Mouse (Mus musculus) layer of hippocampus, postnatal 36 days (tissue): Measurements from ENCODE around the gene Ctnna2. TPM values are rescaled to one million over a fixed set of nuclear protein-coding genes. Genes with fewer than 3 reads are reported as not detected.

ENCODE experiments used
- DNase-seq, 2 experiments: peaks; one replicate each; pipeline ENCODE4 v3.0.0; 2022
- total RNA-seq, 2 experiments: library from RNA; stranded (reverse); gene quantifications; 2 replicates each; pipeline ENCODE4 v1.2.3; 2021

Ctnna2 gene
- total RNA-seq, 2 experiments from 2014 or later, result 90.4 to 91.9 TPM

DNA sequence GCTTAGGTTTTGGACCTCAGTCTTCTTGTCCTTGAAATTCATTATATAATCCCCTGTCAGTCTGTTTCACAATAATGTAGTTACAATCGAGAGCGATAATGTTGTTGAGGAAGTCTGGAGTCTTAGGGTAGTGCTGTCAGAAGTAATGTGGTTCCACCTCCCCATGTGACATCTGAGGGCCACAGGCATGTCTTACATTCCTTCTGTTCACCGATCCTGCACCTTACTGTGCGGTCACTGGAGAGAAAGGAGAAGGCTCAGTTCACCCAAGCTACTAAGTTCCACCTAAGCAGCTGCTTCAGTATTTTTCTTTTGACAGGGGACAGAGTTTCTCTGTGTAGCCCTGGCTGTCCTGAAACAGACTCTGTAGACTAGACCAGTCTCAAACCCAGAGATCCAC, 723.2 kb downstream of the Ctnna2 start:
- DNase-seq, result no peak

DNA sequence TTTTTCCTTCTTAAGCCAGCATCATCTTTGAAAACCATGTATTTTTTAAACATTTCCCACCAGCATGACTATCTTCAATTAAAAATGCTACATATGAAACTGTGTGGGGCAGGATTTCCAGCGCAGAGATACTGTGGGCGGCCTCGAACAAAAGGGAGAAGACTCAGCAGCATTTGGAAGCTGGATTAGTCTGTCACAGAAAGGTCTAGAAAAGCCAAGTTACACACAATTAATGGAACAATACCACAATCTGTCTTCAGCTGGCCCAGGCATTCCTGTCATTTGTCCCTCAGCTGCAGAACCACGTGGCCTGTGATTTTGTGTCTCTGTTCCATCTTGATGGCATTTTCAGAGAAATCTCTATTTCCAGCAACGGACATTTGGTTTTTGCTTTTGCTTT, 726.0 kb downstream of the Ctnna2 start:
- DNase-seq, result peak in 1 of 2 experiments; percentile 41

DNA sequence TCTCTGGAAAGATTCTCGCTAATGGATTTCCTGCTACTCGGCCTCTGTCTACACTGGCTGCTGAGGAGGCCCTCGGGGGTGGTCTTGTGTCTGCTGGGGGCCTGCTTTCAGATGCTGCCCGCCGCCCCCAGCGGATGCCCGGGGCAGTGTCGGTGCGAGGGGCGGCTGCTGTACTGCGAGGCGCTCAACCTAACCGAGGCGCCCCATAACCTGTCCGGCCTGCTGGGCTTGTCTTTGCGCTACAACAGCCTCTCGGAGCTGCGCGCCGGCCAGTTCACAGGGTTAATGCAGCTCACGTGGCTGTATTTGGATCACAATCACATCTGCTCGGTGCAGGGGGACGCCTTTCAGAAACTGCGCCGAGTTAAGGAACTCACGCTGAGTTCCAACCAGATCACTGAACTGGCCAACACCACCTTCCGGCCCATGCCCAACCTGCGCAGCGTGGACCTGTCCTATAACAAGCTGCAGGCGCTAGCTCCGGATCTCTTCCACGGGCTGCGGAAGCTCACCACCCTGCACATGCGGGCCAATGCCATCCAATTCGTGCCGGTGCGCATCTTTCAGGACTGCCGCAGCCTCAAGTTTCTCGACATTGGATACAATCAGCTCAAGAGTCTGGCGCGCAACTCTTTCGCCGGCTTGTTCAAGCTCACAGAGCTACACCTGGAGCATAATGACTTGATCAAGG, 735.8 kb downstream of the Ctnna2 start:
- DNase-seq, result peak; percentile 53 to 61

DNA sequence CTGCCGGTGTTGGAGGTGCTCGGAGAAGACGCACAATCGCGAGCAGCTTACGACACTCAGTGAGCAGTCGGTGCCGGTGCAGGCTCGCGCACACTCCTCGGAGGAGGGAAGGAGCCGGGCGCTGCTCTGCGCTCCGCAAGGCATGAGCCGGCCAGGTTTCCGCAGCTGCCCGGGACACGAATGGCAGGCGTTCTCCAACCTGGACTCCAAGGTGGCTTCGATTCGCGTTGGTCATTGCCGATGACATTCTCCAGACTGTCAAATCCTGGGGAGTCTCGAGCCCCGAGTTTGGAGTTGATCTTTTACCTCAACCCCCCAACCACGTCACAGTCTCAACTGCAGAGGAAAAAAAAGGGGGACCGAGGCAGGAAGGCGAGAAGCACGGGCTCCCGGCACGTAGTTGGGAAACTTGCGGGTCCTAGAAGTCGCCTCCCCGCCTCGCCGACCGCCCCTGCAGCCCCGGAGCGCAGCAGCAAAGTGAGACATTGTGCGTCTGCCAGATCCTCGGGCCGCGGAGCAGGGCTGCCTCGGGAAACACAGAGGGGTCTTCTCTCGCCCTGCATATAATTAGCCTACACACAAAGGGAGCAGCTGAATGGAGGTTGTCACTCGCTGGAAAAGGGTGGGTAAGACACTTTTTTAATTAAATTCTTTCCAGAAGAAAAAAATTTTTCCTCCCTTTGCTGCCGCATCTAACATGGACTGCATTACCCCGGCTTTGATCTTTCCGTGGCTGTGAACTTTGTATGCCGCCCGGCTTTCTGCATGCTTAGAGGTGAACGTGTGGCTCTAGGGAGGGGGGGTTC, 736.7 kb downstream of the Ctnna2 start, which contains the start of gene Lrrtm1:
Gene Lrrtm1, plus strand, starts transcription at position 89 of the 806 bp plus-strand sequence.
- DNase-seq, result peak; percentile 81

DNA sequence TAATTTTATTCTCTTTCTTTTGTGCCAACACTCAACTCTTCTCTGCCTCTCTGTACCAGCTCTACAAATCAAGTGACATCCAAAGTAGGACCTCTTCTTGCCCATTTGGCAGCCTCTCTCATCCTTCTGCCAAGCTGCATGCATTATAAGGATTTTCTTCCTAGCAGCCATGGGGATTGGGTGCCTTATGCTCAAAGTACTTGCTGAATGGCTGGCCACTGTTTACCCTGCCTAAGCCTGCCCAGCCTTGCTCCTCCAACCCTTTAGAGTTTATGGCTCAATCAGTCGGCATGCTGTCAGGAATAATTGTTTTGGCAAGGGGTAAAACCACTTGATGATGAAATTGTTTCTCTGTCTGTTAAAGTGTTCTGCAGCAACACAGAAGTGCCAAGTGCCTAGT, 739.1 kb downstream of the Ctnna2 start:
- no peak for DNase-seq

DNA sequence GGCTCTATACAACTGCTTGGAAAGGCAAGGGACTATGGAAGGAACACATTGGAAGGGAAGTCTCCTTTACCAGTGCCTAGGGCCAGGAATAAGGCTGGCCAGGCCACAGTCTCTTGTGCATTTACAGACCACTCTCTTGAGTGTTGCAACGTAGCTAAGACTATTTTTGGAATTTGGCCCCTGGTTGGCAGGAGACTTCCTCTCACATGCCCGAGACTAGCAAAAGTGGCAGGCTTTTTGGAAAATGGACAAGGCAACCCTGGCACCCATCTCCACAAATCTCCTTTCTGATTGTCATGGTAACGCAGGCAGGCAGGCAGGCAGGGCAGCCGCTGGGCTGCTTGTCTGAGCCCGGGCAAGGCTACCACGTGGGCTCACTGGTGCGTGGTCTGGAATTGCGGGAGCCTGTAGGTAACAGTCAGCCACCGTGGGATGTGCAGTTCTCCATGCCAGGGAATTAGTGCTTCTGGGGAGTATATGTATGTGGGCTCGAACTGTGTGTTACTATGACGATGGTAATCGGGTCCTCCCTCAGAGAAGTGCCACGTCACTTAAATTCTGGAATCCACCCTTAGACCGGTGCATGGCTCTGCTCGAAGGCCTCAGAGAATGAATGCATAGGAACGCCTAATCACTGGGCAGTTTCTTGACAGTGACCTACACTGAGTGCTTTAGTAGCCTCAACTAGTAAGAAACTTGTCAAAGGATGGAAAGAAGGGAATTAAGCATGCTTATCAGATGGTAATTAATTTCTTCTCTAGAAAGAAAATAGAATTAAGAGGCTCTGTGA, 756.5 kb downstream of the Ctnna2 start:
- DNase-seq, result peak; percentile 65 to 69

DNA sequence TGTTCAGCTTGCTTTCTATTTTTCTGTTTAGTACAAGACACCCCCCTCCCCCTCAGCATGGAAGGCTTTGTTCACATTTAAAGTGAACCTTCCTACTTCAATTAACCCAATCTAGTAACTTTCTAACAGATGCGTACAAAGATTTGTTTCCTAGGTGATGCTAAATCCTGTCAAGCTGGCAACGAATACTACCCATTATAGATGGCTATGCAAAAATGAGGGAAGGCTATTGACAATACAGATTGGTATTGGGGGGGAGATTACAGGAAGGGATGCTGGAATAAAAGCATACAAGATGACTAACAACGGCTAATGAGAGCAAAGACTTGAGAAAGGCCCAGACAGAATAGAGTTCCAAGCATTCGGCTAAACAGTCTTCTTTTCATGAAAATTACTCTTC, 758.7 kb downstream of the Ctnna2 start:
- no peak for DNase-seq

DNA sequence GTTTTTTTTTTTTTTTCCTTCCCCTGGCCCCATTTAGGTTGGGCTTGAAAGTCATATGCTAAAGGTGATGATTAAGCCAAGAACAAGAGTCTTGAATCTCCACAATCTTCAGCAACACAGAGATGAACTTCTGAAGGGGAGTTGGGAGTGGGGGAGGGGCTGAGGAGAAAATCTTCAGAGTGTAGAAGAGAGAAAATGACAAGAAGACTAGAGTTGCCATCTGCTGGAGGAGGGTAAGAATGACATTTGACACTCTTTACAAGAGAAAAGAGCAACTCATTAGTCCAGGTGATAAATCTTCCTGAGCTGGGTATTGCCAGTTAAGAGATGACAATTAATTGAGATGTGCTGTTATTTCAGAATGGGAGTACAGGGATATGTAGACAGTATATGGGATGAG, 760.6 kb downstream of the Ctnna2 start:
- DNase-seq, result no peak

DNA sequence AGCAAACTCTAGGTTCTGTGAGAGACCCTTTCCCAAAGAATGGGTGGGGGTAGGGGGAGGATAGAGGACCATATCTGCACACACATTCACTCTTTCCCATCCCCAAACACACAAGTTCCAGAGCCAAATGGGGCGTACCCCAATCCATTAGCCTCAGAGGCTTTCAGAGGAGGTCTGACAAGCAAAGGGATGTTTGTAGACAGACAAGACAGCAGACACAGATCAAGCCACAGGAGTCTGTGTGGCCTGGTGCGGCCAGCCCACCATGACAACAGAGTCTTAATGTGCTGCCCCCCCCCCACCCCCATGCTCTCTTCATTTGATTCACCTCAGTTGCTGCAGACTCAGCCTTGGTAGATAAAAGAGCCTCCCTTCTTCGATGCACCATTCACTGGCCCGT, 764.2 kb downstream of the Ctnna2 start:
- DNase-seq, result no peak

DNA sequence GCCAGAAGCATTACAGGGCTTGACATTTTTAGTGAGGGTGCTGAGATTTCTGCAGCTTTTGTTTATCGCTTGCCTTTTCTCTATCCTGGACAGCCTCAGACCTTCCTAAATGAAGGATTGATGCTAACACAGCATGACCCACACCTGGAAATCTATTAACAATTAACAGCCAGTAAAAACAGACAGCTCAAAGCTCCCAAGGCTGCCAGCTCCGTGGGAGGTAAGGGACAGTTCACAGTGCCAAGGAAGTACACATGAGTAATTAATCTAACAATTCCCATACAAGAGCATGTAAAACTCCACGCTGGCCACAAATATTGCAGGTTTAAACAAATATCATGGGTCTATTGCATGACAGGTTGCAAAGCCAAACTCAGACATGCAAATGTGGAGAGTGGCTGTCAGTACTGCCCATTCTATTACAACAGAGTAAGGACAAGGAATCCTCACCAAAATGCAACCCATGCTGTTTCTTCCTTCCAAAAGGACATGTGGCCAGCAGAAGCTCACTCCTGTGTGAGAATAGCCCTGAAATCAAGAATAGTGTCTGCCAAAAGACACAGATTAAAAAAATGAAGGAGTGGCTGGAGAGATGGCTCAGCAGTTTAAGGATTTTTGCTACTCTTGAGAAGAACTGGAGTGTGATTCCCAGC, 765.6 kb downstream of the Ctnna2 start:
- no peak for DNase-seq

DNA sequence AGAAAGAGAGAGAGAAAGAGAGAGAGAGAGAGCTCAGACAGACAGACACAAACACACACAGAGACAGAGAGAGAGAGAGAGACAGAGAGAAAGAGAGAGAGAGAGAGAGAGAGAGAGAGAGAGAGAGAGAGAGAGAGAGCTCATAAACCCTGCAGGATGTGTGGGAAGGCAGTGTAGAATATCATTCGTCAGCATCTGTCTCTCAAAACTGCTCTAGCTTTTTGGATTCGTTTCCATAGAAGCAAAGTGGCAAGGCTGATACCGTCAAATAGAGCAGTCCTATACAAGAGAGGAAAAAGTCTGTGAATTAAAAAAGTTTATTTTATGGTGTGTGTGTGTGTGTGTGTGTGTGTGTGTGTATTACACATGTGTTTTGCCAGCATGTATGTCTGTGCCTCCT, 769.6 kb downstream of the Ctnna2 start:
- DNase-seq, result no peak

DNA sequence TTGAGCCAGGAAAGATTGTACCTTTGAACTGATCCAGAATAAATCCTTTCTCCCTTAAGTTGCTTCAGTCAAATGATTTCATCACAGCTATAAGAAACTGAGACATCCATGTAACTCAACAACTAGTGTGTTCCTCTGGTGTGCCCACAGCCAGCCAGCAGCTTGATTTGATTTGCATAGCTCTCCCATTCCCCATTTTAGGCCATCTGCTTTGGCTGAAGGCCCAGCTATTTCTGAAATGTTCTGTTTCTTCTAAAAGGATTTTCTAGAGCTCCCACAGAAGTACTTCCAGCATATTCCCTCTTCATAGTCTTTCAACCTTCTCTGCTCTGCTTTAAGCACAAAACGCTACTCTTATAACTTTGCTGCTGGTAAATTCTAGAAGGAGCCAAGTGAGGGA, 770.3 kb downstream of the Ctnna2 start:
- DNase-seq, result peak; percentile 50 to 53

DNA sequence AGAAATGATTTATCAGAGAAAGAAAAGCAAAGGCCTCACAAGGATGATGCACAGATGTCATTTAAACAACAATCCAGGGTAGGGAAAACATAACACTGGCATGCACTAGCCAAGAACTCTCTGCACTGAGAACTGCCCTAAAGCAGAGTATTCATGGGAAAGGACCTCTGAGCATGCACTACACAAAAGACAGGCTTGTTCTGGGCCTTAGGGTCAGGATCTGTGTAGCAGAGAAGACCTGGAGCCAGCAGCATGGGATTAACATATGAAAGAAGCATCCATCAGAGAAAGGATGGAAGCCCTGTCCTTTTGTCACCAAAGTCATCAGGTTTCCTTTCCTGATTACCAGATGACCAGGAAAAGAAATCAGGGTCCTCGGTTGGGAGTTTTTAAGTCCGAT, 780.1 kb downstream of the Ctnna2 start:
- no peak for DNase-seq

DNA sequence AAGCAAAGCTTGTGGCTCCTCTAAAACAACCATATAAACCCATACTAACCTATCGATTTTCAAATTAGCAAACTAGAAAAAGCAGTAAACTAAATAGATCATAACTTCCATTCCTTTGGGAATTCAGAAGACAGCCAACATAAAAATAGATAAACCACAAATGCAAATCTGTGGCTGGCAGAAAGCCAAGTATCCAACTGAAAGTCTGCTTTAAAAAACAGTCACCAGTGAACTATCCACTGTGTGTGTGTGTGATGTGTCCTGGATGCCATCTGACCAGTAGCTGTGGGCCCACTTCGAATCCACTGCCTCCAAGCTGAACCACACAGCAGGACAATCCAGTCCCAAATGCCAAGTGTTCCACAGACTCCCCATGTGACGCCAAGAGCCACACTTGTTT, 782.8 kb downstream of the Ctnna2 start:
- DNase-seq, result no peak

DNA sequence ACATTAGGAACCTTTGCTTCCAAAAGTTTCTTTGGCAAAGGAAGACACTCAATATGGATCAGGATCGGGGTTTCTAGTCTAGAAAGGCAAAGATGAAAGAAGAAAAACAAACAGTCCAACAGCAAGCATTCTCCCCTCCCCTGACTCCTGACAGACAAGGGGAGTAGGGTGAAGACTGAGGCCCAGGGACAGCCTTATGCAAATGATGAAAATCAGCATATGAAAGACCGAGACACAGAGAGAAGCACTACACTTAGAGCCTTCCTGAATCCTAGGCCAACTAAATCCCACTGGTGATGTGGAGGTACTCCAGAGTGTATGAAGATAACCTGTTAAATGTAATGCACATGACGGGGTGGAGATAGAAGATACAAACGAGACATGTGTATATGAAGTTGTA, 787.9 kb downstream of the Ctnna2 start:
- no peak for DNase-seq

DNA sequence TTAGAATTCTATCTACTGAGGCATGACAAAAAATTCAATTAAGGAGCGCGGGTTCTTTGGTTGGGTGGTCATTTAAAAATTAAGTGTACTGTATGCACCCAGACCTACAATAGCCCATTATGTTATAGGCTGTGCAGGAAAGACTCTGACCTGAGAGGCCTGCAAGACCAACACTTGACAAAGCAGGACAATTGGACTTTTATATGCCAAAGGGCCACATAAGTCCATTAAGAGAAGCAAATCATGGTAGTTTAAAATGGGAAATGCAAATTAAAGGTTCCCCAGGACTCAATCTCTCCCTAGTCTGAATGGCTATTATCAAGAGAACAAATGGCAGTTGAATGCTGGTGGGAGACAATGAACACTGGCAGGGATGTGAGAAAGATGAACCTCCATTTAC, 790.9 kb downstream of the Ctnna2 start:
- DNase-seq, result no peak

DNA sequence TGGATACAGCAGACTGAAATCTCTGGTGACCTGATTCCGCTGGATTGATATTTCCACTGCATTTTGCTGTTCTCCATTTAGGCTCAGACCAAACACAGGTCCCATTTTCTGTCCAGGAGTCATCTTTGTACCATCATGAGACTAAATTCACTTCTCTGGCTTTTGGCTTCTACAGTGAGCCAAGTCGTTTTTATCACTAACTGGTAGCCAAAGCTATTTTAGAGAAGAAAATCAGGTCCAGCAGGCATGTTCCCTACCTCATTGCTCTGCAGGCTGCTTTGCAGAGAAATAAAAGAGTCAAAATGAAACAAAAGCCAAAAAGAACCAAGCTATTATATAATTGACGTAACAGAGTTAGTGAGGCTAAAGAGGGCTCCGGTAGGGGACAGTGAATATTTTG, 793.7 kb downstream of the Ctnna2 start:
- no peak for DNase-seq

DNA sequence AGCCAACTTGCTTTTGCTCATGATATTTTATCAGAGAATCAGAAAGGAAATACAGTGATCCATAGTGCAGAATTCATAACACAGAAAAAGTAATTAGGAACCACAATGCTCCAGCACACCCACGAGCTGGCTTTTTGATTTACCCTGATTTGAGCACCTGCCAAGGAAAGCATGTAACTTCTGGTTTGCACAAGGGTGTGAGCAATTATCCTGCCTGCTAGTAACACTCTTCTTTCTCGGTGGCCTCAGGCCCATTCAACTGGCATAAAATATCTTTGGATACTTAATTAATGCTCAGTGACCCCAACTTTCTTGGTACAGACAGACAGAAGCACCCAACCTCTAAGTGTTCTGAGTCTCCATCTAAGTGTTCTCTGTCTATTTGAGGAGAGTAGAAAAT, 794.6 kb downstream of the Ctnna2 start:
- DNase-seq, result peak; percentile 11 to 26

DNA sequence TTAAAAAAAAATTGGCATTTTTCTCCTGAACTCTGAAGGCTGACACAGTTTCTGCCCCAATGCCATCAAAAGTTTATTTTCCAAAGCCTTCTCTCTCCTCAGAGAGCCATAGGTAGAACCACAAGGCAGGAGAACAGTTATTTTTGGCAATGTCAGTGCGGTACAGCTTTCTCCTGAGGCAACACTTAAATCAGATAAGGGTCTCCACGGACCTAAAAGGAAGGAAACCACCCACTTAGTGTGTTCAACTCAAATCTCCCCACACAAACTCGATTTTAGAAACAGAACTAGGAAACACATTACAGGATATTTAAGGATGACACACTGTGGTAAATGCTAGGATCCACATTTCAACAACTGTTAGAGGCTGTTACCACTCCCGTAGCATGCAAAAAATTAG, 803.7 kb downstream of the Ctnna2 start:
- no peak for DNase-seq

DNA sequence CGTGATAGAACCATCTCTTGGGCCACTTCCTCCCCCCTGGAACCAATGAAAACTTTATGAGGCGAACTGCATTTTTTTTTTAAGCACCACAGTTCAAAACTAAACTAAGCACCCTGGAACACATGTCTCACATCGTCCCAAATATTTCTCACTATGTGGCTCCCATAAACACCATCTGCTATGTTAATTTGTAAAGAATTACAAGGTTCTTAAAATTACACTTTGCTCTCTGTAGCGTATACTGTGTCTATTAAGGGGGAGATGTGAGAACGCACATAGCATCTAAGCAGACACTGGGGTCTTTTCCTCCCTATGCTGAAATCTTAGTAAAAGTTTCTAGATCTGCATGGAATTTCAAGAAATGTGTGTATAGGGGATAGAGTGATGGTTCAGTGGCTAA, 822.5 kb downstream of the Ctnna2 start:
- DNase-seq, result no peak

DNA sequence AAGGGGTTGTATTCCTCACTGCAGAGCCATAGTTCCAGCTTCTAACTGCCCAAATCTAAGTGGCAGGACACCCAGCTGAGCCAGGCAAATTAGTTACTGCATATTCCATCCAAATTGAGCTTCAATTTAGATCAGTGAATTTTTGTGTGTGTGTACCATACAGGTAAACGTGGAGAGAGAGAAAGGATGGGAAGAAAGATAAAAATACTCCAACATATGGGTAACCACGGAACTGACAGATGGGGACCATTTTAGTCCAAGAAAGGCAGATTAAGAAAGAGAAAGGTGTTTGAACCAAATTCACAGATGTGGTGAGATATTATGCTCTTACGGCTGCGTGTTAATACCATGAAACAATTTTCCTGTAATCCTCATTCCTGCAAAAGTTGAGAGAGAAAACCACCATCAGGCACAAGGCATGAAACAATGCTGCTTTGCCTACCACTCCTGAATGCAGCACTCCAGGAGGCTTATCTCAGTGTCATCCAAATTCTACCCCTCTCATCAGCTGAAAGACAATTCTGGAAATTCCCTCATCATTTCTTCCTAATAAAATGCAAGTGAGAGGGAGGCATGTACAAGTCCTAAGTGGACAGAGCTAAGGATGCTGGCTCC, 840.1 kb downstream of the Ctnna2 start:
- no peak for DNase-seq

DNA sequence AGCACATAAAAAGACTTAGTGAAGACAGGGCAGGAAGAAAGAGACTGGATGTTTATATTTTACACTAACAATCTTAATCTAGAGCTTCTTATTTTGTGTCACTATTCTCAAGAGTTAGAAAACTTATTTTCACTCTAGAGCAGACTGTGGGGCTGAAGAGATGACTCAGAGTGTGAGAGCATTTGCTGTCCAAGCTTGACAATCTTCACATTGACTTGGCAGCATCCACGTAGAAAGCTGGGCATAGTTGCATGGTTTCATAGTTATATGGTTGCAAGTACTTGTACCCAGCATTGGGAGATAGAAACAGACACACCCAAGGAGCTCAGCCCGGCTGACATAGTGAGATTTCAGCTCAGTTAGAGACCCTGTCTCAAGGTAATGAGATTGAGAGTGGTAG, 858.6 kb downstream of the Ctnna2 start:
- no peak for DNase-seq
